Mouse (Mus musculus): Measurements from ENCODE around the gene Rsph14.

Rsph14 gene

DNA sequence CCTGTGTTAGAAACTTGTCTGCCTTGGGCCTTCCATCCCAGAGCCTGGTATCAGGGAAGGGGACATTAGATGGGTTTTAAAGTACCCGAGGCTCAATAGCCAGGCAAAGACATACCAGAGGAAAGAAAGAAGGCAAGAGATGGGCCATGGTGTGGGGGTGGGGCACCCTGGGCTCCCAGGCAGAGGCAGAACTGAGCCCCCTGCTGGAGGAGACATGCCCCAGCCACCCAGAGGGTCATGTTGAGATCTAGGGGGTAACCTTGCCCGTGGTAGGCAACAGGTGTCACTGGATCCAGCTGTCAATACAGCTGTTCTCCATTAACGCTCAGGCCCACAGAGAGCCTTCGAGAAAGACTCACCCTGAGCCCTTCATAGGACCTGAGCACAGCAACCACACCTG lies 42.6 kb downstream of the Rsph14 start:
- no peak for DNase-seq

DNA sequence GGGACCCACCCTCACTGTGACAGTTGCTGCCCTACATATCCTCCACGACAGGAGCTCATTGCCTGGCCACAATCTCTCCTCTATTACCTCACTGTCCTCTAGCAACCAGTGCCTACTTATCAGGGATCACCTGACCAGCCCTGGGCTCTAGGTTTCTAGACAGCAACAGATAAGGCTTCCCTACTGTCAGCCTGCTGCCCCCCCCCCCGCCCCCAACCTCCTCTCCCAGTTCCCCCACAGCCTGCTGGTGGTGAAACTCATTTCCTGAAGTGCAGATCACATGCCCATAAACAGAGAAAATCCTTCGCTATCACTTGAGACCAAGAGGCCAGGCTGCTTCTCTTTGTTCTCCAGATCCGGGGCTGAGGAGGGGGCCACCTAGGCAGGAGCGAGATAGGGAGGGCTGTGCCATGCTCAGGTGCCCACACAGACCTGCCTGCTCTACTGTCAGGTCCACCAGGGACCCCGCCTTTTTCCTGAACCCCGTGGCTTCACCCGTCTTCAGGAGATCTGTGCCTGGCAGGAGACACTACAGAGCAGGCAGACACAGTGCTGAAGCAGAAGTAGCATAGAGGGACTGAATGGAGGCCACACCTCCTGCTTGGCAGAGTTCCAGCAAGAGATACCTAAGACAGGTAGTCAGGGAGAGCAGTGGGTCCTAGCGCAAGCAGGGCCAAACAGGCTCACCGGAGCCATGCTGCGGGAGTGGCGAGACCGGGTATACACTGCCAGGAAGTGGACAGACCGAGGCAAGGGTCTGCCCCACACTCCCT lies 44.5 kb downstream of the Rsph14 start:
- no peak for DNase-seq

DNA sequence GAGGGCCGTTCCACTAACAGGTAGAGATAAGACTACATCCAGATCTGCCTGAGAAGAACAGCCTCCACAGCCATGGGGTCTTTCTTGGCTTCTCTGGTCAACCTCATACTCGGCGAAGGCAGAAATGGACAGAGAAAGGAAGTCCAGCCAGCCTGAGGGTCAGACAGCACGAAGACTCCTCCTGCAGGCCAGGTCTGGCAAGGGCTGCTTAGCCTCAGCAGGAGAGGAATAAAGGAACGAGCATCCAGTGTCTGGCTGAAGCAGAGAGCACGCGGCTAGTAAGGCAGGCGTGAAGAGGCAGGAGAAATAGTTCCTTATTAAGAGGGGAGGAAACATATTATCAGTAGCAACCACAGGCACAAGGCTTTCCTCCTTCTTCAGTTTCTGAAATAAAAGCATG lies 49.2 kb downstream of the Rsph14 start:
- DNase-seq, result no peak

- no peak for DNase-seq
Observed at GRCm38 (mm10) chr10:74981159-74981558, 51.2 kb downstream of the Rsph14 start.

GRCm38 (mm10) chr10:74978056-74978455 lies 54.3 kb downstream of the Rsph14 start:
- DNase-seq, result no peak

DNA sequence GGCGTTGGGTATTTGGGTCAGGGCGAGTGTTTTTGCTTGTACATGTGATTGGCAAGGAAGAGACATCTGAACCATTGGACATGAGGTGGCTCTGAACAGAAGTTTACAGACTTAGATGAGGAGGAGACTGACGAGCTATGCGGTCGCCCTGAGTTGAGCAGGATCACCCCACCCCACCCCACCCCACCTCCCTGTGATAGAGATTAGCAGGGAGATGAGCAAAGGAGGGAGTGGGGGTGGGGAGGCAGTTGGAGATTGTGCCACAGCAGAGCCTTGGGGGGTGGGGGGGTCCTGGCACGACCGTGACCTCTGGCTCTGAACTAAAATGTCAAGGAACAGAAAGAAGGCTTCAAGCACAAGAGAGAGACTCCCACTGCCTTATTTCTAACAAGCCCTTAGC lies 56.0 kb downstream of the Rsph14 start:
- DNase-seq, result no peak

DNA sequence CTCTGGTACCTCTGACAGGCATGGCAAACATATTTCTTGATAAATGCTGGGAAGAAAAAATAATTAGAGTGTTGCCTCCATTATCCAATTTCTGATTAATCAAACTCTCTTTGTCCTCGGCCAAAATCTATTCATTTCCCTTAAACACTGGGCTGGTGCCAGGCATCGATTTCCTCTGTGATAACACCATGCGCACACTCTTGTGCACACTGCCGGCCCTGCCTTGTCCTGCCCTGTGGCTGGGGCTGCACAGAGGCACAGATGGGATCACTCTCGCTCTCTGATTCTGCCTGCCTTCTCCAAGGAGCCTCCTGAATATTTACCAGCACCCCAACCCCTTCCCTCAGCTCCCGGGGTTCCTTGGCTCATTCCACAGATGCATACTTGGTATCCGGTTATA lies 56.8 kb downstream of the Rsph14 start:
- no peak for DNase-seq

DNA sequence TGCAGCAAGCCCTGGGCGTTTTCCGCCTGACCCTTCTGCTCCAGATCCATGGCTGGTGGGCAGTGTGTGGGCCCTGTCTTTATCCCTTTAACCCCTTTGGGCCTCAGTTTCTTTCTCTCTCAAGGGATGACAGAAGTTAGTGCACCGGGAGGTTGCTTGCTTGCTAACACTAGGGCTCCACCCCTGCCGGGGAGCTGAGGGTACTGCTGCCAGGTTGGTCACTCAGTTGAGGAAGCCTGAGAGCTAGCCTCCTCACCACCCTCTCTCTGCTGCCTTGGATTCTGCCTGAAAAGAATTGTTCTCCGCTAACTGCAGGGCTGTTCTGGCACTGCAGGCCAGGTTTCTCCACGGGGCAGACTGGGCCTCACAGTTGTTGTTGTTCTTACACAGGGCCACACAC lies 59.4 kb downstream of the Rsph14 start:
- DNase-seq, result no peak

DNA sequence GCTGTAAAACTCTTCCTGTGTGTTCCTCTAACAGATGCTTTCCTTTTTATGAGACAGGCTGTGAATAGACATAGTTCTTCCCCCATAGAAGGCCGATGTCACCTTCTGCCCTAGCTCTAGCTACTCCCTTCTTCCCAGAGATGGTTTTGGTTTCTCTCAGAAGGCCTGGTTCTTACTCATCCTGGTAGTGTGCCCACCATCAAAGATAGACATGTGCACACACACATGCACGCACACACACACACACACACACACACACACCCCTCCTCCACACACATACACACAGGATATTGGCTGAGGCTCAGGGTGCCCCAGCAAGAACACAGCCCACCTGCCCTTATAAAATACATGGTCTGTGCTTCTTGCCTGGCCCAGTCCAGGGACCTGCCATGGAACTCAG lies 63.1 kb downstream of the Rsph14 start:
- no peak for DNase-seq

DNA sequence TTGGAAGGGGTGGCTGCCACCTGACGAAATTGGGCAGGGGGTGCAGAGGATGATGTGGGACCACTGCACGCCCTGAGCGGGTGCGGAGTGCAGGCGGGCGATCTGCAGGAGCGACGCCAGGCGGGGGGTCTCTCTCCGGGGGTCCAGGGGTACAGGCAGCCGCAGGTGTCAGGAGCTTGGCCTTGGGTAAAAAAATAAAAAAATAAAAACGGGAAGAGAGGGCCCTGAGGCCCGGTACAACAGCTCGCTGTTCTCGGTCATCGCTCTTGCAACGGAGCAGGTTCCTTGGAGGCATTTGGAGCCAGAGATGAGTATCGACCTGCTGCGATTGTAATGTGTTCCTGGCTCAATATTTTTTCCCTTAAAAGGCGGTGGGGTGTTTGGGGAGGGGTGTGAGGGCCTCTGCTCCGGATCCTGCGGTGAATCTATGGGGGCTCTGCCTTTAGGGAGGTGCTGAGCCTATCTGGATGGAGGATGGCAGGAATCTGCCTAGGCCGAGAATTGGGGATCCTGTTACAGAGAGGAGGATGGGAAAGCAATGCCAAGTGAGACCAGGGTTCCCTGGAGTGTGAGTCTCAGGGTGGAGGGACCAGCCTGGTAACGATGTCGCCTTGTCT lies 64.6 kb downstream of the Rsph14 start:
- DNase-seq, result peak; percentile 71

- peak; percentile 98 for DNase-seq
Observed at GRCm38 (mm10) chr10:74966850-74967451, 65.4 kb downstream of the Rsph14 start, which contains the start of gene Gnaz. Gene Gnaz (plus strand): TSS chr10:74967177.

DNA sequence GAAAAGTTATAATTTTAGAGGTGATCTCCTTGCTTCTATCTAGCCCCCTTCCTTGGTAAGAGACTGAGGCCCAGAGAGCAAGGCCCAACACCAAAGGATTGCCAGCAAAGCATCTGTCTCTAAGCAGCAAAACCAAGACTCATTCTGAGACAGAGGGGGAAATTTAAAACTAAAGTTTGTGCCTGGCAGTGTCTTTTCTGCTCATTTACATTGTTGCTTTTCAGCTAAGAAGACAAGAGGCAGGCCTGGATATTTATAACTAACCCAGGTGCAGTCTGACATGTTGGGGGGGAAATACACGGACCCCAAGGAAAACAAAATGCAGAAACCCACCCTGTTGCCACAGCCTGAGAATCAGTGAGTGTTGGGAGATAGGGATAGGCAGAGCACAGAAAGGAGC lies 68.0 kb downstream of the Rsph14 start:
- no peak for DNase-seq

GRCm38 (mm10) chr10:74952830-74953443 lies 79.4 kb downstream of the Rsph14 start:
- no peak for DNase-seq

DNA sequence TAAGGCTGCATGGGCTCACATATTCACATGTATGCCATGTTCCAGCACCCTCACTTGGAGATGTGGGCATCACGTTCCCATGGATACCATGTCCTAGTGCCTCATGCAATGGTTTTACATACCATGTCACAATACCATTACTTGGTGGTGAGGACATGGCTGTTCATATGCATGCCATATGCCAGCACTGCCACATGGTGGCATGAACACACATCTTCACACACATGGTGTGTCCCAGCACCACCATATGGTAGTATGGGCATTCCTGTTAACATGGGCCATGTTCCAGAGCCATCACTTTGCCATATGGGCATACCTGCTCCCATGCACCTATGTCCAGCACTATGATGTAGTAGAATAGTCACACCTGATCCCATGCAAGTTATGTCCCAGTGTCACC lies 91.6 kb downstream of the Rsph14 start:
- no peak for DNase-seq

- no peak for DNase-seq
Observed at GRCm38 (mm10) chr10:74939300-74939699, 93.1 kb downstream of the Rsph14 start.

DNA sequence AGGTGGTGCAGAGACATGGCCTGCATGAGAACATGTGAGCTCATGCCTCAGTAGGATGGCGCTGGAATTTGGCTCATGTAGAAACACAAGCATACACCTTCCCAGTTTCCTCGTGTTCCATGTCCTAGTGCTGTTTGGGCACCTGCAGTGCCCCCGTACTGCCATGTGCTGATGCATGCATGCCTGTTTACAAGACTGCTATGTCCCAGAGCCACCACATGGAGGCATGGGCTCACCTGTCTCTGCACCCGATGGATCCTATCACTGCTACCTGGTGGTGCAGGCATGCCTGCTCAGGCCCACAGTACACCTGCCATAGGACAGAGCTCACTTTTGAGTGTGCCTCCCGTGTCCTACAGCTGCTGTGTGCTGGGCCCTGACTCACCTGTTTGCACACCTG lies 94.0 kb downstream of the Rsph14 start:
- DNase-seq, result no peak

- DNase-seq, result no peak
Observed at GRCm38 (mm10) chr10:74937003-74937790, 95.2 kb downstream of the Rsph14 start.

GRCm38 (mm10) chr10:74935016-74935415 lies 97.4 kb downstream of the Rsph14 start:
- DNase-seq, result no peak

- DNase-seq, result no peak
Observed at GRCm38 (mm10) chr10:74934521-74934920, 97.9 kb downstream of the Rsph14 start.

GRCm38 (mm10) chr10:74933548-74934190 lies 98.7 kb downstream of the Rsph14 start:
- DNase-seq, result no peak

GRCm38 (mm10) chr10:74932487-74932886 lies 99.9 kb downstream of the Rsph14 start:
- no peak for DNase-seq

GRCm38 (mm10) chr10:74931631-74932030 lies 100.8 kb downstream of the Rsph14 start:
- no peak for DNase-seq
